Mouse (Mus musculus) midbrain, embryonic 10.5 days (tissue): ENCODE measurements at regions not wholly inside any gene's neighbourhood (a gene's known extent, or its start where the extent isn't known, plus 50 kb on each side); places are given as distances from the start of the nearest gene placed in this dataset.

Source experiments
- DNase-seq: peaks from one replicate; pipeline ENCODE4 v3.0.0-alpha.2; 2017; ENCODE audit warnings: low spot score
- H3K27ac ChIP-seq: fragments of 300-500 bp; sonication (generic); replicated peaks from 2 replicates; pipeline ENCODE4 v1.5.1; 2016; ENCODE audit warnings: mild to moderate bottlenecking
- H3K27me3 ChIP-seq: fragments of 300-500 bp; sonication (generic); 2 replicates; pipeline ENCODE4 v1.6.1; 2016; ENCODE audit warnings: low read depth, mild to moderate bottlenecking; ENCODE audit not compliant: poor library complexity, severe bottlenecking
- H3K36me3 ChIP-seq: fragments of 300-500 bp; sonication (generic); 2 replicates; pipeline ENCODE4 v1.6.1; 2016; ENCODE audit warnings: mild to moderate bottlenecking, moderate library complexity
- H3K4me1 ChIP-seq: fragments of 300-500 bp; sonication (generic); 2 replicates; pipeline ENCODE4 v1.6.1; 2016
- H3K4me3 ChIP-seq: fragments of 300-500 bp; sonication (generic); 2 replicates; pipeline ENCODE4 v1.5.1; 2016; ENCODE audit warnings: mild to moderate bottlenecking, moderate library complexity
- H3K9me3 ChIP-seq: fragments of 300-500 bp; sonication (generic); replicated peaks from 2 replicates; pipeline ENCODE4 v1.6.1; 2016; ENCODE audit warnings: mild to moderate bottlenecking
- WGBS: fragments of 180-500 bp; shearing (Covaris S2); methylation state at CpG from one replicate; pipeline ENCODE4 v1.1.7; 2016; 5-methylcytosine and 5-hydroxymethylcytosine counted together

DNA sequence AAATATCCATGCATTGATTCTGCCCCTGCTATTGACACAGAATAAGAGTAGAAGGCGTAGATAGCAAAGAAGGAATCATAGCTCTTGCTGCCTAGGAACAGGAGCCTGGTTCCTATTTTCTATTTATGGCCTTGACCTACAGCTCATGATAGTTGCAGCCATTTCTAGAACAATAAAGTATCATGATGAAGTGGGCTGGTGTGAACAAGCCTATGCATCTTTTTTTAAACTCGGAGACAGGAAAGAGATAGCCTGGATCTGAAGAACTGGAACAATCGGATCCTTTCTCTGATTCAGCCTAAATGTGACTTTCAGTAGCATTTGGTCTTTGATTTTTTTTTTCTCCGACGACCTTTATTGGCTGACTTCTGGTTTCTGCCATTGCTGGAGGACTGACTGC is 541.4 kb downstream of the Galc start:
- 88% methylated on average over 5 of the region's 5 CpGs for WGBS
- no peaks in the 10 kb centered on the region for H3K36me3 ChIP-seq
- H3K4me1 ChIP-seq, result no peaks in the 10 kb centered on the region
- H3K27me3 ChIP-seq, result no peaks in the 10 kb centered on the region
- H3K9me3 ChIP-seq, result peaks cover 5% of the 10 kb centered on the region; the same call in 1 of the 2 replicates
- DNase-seq, result no peak
- H3K27ac ChIP-seq, result no peak overlapping the region
- no peak overlapping the region for H3K4me3 ChIP-seq
